Mouse (Mus musculus) E14TG2a.4 (cell line): ENCODE results near the gene Kcnj12.

Experiments
- CTCF ChIP-seq: conservative IDR thresholded peaks from 2 replicates; pipeline ENCODE4 v1.5.1; 2014; ENCODE audit warnings: low read length
- NANOG ChIP-seq: IDR thresholded peaks from 2 replicates; pipeline ENCODE4 v1.6.1; 2014; ENCODE audit warnings: borderline replicate concordance, low read length, mixed read lengths
- POU5F1 ChIP-seq: IDR thresholded peaks from 2 replicates; pipeline ENCODE4 v1.6.1; 2014; ENCODE audit warnings: low read length, borderline replicate concordance

- TF ChIP-seq CTCF (no peak), NANOG (no peak), POU5F1 (no peak)
These were observed 17.0 kb upstream of the Kcnj12 start for GRCm38 (mm10) chr11:61005345-61005744.
